Mouse (Mus musculus): Measurements from ENCODE around the gene Slco4a1.

Gene Slco4a1

DNA sequence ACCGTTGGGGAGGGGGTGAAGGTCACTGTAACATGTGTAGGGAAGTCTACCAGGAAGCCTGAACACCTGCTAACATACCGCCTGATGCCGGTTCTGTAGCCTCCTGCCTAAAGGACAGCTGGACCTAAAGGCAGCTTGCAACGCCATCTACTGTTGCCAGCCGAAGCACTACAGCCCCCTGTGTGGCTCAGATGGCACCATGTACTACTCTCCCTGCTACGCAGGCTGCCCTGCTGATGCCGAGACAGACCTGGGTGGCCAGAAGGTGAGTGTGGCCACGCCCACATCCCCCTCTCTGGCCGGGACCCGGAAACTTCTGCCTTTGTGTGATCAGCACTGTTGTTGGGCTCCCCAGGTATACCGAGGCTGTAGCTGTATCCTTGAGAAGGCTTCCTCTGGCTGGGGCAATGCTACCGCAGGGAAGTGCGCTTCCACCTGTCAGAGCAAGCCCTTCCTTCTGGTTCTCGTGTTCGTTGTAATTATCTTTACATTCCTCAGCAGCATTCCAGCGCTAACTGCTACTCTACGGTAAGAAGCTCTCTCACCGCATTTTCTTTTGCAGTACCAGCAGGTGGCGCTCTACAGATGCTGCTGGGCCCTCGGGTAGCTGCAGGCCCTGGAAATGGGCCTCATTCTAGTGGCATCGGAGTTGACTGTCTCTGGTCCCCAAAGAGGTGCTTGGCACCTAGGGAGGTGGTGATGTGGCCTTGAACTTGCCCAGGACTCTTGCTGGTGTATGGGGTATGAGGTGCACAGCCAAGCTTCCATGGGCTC lies 16.4 kb downstream of the Slco4a1 start:
- CTCF ChIA-PET, result interaction anchor here (0.5 to 2.6 kb wide), 155 partner anchors 8 to 495 kb away, joined by 3 to 57 read pairs (median 4); partner anchors contain the start of genes Mrgbp (in 3 of the 4), Ntsr1 (in 3 of the 4), Slco4a1 (in 3 of the 4) and Arfgap1 (in 1 of the 4)
- POLR2A ChIA-PET, result interaction anchor here (0.6 to 7.9 kb wide), 19 partner anchors 9 to 466 kb away, joined by 3 to 72 read pairs (median 3); partner anchors contain the start of genes Slco4a1 (in 2 of the 4), Mtg2 (in 1 of the 4), Rps21 (in 1 of the 4) and Ythdf1 (in 1 of the 4)

DNA sequence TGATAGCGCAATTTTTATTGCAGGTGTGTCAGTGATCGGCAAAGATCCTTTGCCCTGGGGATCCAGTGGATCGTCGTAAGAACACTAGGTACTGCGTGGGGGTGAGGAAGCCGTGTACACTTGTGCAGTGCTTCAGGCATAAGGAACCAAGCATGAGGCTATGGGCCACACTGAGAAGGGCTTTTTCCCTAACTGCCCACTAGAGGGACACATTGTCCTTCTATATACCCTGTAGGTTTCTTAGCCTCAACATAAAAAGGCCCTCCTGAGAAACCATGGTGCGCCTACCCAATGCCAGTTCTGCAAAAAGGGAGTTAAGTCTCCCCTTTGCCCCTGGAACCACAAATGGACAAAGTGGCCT lies 17.0 kb downstream of the Slco4a1 start:
- POLR2A ChIA-PET, result interaction anchor here (0.6 to 7.9 kb wide), 16 partner anchors 10 to 465 kb away, joined by 3 to 72 read pairs (median 4); partner anchors contain the start of genes Slco4a1 (in 2 of the 4), Mtg2 (in 1 of the 4) and Rps21 (in 1 of the 4)
- CTCF ChIA-PET, result interaction anchor here (0.5 to 2.6 kb wide), 142 partner anchors 7 to 494 kb away, joined by 3 to 57 read pairs (median 4); partner anchors contain the start of genes Mrgbp (in 3 of the 4), Ntsr1 (in 3 of the 4), Slco4a1 (in 3 of the 4) and Arfgap1 (in 1 of the 4)

DNA sequence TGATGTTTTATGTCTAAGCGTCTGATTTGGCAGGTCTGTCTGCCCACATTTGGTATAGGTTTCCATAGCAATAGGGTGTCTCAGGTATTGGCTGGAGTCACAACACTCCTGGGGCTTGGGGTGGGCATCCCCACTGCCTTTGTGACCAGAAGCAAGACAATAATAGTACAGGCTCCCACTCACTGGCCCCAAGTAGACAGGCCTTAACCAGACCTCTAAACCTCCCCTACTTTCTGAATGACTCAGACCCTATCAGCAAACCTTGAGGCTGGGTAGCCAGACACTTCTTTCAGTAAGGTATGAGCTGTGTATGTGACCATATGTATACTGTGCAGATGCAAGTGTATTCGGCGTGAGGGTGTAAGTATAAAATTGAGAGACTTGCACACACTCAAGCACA lies 18.8 kb downstream of the Slco4a1 start:
- POLR2A ChIA-PET, result interaction anchor here in 1 of 4 experiments (1.2 kb wide), 1 partner anchor 109 kb away, joined by 5 read pairs; no protein-coding TSS in a partner anchor

DNA sequence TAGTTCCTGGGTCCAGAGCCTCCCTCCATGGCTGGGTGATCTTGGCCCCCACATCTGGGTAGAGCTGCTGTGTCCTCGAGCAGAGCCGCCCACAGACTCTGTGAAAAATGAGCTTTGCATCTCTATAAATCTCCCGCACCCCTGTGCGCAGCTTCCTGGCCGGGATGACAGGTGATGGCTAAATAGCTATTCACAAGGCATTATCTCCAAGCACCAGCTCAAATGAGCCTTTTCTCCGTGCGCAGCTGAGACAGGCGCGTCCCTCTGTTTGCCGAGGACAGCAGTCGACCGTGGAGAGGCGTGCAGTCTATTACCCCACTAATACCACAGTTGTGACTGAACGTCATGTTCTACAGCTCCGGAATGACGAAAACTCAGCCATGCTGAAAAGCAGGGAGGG lies 26.2 kb downstream of the Slco4a1 start:
- POLR2A ChIA-PET, result interaction anchor here in 3 of 4 experiments (0.6 to 1.3 kb wide), 4 partner anchors 11 to 1083 kb away, joined by 3 to 6 read pairs (median 3); no protein-coding TSS in a partner anchor
- CTCF ChIA-PET, result interaction anchor here (0.6 to 5.1 kb wide), 6 partner anchors 9 to 51 kb away, joined by 3 to 21 read pairs (median 6); no protein-coding TSS in a partner anchor

More for the DNA sequence above, 18.8 kb downstream of the Slco4a1 start:
- CTCF ChIA-PET, result interaction anchor here in 1 of 4 experiments (1.0 kb wide), 1 partner anchor 94 kb away, joined by 3 read pairs; no protein-coding TSS in a partner anchor

DNA sequence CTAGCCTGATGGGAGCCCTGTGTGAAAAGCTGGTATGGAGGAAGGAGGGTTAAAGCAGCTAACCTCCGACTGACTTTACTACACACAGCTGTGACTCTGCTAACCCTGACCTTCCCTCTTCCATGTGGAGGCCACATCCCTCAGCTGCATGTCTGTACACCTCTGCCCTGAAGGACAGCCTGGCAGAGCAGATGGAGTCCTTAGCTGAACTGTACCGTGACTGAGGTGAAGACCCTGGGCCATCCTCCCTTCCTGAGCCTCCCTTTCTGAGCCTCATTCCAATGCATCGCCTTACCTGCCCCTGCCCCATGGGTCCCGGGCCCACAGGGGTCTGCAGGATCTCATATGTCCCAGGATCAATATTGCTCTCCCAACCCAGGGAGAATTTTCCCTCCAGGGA lies 28.8 kb downstream of the Slco4a1 start:
- ChIA-PET POLR2A (interaction anchor here in 2 of 4 experiments (0.6 to 0.7 kb wide), 2 partner anchors 18 to 1211 kb away, joined by 3 read pairs; no protein-coding TSS in a partner anchor), CTCF (interaction anchor here in 3 of 4 experiments (1.0 to 5.1 kb wide), 3 partner anchors 12 kb away, joined by 3 to 20 read pairs (median 9); no protein-coding TSS in a partner anchor)

DNA sequence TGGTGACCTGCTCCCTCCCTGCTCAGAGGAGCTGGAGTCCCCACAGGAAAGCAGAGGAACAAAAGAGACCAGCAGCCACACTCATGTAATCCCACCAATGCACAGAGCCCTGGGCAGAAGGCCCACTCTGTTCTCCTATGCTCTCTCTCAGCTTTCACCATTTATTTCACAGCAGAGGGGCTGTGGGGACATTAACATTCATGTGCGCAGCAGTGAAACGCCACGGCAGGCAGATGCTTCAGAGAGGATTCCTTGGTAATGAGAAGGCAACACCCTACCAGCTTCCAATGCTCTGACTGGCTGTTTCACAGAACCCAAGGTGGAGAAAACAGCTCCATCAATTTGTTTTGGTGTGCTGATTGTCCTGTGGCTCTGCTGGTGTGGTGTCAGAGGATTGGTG lies 29.3 kb downstream of the Slco4a1 start:
- CTCF ChIA-PET, result interaction anchor here in 3 of 4 experiments (1.0 to 5.1 kb wide), 3 partner anchors 13 kb away, joined by 3 to 20 read pairs (median 9); no protein-coding TSS in a partner anchor
- POLR2A ChIA-PET, result interaction anchor here in 1 of 4 experiments (0.7 kb wide), 1 partner anchor 18 kb away, joined by 3 read pairs; no protein-coding TSS in a partner anchor

DNA sequence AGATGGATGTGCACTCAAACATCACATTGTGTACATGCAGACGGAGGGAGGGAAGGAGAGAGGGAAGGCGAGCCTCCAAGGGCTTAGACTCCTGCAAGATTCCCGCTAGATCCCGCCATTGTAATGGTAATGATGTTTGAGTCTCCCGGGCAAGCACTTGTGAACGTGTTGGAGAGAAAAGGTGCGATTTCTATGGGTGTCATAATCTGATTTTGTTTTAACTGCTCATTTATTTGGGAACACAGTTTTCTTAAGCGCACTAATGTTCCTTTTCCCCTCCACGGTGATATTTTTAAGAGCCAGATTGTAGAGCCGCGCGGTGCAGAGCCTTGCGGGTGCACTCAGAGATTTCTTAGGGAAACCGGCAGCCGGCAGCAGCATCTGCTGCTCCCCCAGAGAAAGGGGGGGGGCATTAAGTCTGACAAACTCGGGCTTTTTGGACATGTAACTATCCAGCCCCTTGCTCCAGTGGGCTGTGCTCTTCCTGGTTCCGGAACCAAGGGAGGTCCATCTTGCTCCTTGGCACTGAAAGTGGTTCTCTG lies 32.2 kb downstream of the Slco4a1 start:
- CTCF ChIA-PET, result interaction anchor here in 1 of 4 experiments (2.0 kb wide), 1 partner anchor 16 kb away, joined by 5 read pairs; no protein-coding TSS in a partner anchor
- POLR2A ChIA-PET, result interaction anchor here in 1 of 4 experiments (0.6 to 1.7 kb wide), 2 partner anchors 11 to 128 kb away, joined by 3 read pairs; no protein-coding TSS in a partner anchor

DNA sequence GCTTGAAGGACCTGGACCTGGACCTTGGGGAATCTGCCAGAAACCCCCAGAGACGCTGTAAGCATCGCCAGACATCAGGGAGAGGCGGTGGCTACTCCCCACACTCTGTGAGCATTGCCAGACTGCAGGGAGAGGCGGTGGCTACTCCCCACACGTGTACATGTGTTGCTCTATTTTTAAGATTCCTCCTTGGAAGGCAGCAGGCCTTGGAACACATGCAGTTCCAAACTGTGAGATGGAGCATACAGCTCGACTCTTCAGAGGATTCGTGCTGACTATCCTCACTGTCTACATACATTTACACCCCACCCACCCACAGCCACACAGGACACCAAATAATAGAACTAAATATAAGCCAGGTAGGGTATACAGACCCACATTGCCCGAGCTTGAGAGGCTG lies 39.9 kb downstream of the Slco4a1 start:
- CTCF ChIA-PET, result interaction anchor here in 2 of 4 experiments (0.7 to 1.2 kb wide), 2 partner anchors 23 to 81 kb away, joined by 3 to 4 read pairs; no protein-coding TSS in a partner anchor
- POLR2A ChIA-PET, result interaction anchor here in 1 of 4 experiments (0.6 kb wide), 1 partner anchor 62 kb away, joined by 4 read pairs; no protein-coding TSS in a partner anchor

DNA sequence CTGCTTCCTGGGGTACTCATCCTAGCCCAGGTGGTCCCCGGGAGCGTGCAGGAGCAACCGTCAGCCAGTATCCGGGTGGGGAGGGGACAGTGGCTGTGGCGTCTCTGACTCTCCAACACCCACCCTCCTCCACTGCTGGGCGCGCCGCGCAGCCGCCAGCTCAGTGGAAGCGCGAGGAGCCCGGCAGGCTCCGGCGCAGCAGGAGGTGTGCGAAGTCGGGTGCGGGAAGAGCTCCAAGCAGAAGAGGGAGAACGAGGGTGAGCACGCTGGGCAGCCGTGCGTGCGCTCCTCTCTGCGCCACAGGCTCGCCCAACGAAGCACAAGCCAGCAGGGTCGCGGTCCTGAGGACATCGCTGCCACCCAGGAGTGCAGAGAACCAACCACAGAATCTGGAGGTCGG lies 43.7 kb downstream of the Slco4a1 start, which contains the start of gene Ntsr1:
Gene Ntsr1 (plus strand): TSS at position 236 of the 400 bp plus-strand sequence.
- CTCF ChIA-PET, result interaction anchor here (0.5 to 3.4 kb wide), 8 partner anchors 13 to 373 kb away, joined by 3 to 16 read pairs (median 4); no protein-coding TSS in a partner anchor
- POLR2A ChIA-PET, result interaction anchor here (0.7 to 1.1 kb wide), 4 partner anchors 12 to 243 kb away, joined by 3 to 4 read pairs (median 3); partner anchors contain the start of gene Rps21 (in 1 of the 4)

DNA sequence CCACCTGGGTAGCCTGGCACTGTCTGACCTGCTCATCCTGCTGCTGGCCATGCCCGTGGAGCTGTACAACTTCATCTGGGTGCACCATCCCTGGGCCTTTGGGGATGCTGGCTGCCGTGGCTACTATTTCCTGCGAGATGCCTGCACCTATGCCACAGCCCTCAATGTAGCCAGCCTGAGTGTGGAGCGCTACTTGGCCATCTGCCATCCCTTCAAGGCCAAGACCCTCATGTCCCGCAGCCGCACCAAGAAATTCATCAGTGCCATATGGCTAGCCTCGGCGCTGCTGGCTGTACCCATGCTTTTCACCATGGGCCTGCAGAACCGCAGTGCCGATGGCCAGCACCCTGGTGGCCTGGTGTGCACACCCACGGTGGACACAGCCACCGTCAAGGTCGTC lies 44.7 kb downstream of the Slco4a1 start:
- ChIA-PET POLR2A (interaction anchor here in 1 of 4 experiments (1.0 kb wide), 1 partner anchor 22 kb away, joined by 4 read pairs; no protein-coding TSS in a partner anchor), CTCF (interaction anchor here in 1 of 4 experiments (1.2 to 2.2 kb wide), 2 partner anchors 28 to 279 kb away, joined by 4 to 16 read pairs; no protein-coding TSS in a partner anchor)

DNA sequence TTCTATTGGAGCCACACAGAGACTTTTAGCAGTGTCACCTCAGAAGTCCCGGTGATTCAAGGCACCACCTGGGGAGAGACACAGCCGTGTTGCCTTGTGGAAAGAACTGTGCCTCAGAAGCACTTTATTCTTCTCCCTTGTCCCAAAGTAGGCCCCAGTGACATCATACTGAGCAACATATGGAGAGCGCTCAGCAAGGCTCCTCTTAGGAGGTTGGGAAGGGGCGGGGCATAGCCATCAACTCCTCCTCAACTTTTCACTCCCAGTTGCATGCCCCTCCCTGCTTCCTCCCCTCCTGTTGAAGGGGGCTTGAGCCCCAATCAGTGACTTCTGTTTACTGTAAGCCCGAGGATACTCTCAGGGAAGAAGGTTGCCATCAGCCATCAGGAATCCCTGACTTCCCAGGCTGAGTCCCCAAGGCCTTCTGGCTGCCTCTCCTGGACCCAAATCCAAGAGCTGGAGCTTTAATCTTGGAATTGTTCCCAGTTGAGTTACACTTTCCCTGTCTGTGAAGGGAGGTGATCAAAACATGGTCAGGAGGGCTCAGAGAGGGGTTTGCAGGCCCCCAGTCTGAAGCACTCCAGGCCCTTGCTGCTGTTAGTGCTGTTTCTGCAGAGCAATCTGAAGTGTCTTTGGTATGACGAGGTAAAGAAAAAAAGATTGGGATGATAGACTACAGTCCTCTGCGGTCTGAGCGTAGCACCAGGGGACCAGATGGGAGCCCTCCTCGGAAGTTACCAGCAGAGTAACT lies 45.3 kb downstream of the Slco4a1 start:
- ChIA-PET CTCF (interaction anchor here in 1 of 4 experiments (0.6 kb wide), 1 partner anchor 347 kb away, joined by 8 read pairs; no protein-coding TSS in a partner anchor), POLR2A (interaction anchor here in 3 of 4 experiments (0.6 kb wide), 3 partner anchors 219 to 634 kb away, joined by 4 to 10 read pairs (median 5); partner anchors contain the start of gene Kcnq2 (in 1 of the 3))

DNA sequence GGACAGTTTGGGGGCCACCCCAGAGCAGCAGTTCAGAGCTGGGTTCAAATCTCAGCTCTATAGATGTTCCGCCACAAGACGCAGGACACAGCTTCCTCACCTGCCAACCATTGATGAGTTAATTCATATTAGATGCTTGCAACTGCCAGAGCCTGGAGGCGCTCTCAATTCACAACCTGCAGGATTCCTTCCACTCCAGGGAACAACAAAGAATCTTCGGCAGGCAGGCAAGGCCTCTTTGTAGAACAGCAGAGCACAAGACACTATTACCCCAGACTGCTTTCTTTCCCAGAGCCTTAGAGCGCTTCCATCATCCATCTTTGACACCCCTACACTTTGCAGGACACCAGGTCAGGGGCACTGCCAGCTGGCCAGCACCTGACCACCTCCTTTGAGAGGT lies 50.2 kb downstream of the Slco4a1 start:
- CTCF ChIA-PET, result interaction anchor here in 1 of 4 experiments (1.3 kb wide), 1 partner anchor 34 kb away, joined by 4 read pairs; no protein-coding TSS in a partner anchor
- POLR2A ChIA-PET, result interaction anchor here in 1 of 4 experiments (0.6 to 0.9 kb wide), 2 partner anchors 17 to 122 kb away, joined by 3 read pairs; no protein-coding TSS in a partner anchor

DNA sequence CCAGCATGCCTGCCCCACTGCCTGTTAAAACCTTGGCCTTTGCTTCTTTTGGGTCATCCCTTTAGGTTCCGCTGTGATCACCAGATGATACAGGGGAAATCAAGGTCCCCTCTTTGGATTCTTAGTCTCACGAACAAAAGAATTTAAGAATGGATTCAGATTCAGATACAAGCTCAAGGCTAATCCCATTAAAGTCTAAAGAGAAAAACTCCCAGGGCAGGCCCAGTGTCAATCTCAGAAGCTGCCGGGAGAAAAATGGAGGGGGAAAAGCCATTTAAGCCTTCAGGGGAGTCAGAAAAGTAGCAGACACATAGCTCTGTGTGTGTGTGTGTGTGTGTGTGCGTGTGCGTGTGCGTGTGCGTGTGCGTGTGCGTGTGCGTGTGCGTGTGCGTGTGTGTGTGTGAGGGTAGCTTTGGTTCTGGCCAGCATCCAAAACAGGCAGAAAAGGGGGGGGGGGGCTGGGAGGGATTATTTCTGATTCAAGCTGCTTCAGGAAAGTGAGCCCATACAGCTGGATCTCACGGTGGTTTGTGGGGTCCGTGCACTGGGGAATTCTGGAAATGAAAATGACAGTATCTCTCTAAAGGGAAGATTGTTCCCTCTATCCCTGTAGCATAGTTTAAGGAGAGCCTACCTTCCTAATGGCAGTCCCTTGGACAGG lies 52.5 kb downstream of the Slco4a1 start:
- CTCF ChIA-PET, result interaction anchor here in 2 of 4 experiments (0.7 to 1.2 kb wide), 2 partner anchors 116 to 149 kb away, joined by 3 read pairs; no protein-coding TSS in a partner anchor
- POLR2A ChIA-PET, result interaction anchor here in 1 of 4 experiments (0.6 kb wide), 2 partner anchors 49 to 106 kb away, joined by 3 to 4 read pairs; no protein-coding TSS in a partner anchor

DNA sequence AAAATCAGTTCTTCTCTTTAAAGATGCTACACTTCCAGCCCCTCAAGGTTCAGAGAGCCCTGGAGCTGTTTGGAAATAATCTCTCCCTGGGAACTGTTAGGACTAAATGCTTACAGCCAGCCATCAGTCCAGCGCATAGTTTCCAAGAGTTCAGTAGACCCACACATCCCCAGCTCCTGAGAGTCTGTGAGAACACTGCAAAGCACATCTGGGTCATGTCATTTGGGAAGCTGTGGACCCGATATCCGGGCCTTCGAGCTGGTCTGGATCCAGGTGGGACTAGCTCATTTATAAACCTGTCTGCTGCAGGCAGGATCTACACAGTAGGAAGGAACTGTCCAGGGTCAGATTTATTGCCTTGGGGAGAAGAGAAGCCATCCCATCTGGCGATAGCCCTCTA lies 54.8 kb downstream of the Slco4a1 start:
- ChIA-PET CTCF (interaction anchor here in 2 of 4 experiments (1.2 to 1.8 kb wide), 2 partner anchors 12 to 38 kb away, joined by 3 to 5 read pairs; no protein-coding TSS in a partner anchor), POLR2A (interaction anchor here in 2 of 4 experiments (0.6 to 0.7 kb wide), 2 partner anchors 44 to 667 kb away, joined by 3 read pairs; no protein-coding TSS in a partner anchor)

DNA sequence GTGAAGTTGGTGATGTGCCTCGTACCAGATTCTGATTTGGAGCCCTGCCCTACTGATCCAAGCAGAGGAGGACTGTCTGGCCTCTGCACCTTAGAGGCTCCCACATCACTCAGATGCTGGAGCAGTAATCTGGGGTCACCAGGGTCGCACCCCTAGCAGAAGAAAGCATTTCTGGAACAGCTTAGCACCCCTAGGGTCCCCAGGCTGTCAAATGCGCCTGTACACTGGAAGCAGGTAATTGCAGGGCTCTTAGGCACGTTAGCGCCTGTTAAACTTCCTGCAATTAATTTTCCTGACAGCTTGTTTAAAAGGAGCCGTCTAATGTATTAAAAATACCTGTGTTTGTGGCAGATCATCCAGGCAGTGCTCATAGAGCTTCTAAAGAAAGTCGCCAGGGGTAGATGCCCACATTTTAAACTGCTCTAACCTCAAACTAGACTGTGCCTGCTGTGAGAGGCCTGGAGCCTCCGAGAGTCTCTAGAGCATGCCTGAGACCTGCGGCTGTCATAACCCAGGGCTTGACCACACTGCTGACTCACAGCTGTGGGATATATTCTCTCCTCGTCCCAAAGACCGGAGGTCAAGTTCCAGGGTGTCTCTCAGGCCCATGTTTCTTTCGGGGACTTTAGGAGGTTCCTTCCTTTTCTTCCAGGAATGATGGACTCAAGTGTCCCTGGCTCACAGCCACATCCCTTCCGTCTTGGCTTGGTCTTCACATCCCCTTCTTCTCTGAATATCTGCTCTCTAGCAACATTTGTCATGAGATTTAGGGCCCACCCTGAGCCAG lies 56.0 kb downstream of the Slco4a1 start:
- ChIA-PET CTCF (interaction anchor here in 2 of 4 experiments (0.5 to 1.8 kb wide), 3 partner anchors 11 to 300 kb away, joined by 3 to 5 read pairs (median 4); no protein-coding TSS in a partner anchor), POLR2A (interaction anchor here in 1 of 4 experiments (0.6 kb wide), 1 partner anchor 101 kb away, joined by 3 read pairs; no protein-coding TSS in a partner anchor)
